Mouse (Mus musculus) forebrain, embryonic 13.5 days (tissue): ENCODE data around the gene 1110032A03Rik. TPM values are rescaled to one million over a fixed set of nuclear protein-coding genes. Genes with fewer than 3 reads are reported as not detected.

ENCODE experiments used
- ATAC-seq: fragments of 200-750 bp; cut with Nextera tagmentation; 2 replicates; pipeline ENCODE4 v1.8.0; 2017
- H3K27ac ChIP-seq: fragments of 300-500 bp; sonication (generic); 2 replicates; pipeline ENCODE4 v1.5.1; 2015; ENCODE audit warnings: inconsistent platforms, mild to moderate bottlenecking, moderate library complexity
- H3K27me3 ChIP-seq: fragments of 300-500 bp; sonication (generic); 2 replicates; pipeline ENCODE4 v1.6.1; 2015; ENCODE audit warnings: mild to moderate bottlenecking, inconsistent platforms
- H3K36me3 ChIP-seq: fragments of 300-500 bp; sonication (generic); 2 replicates; pipeline ENCODE4 v1.6.1; 2015; ENCODE audit warnings: mild to moderate bottlenecking, inconsistent platforms; ENCODE audit not compliant: poor library complexity, severe bottlenecking
- H3K4me1 ChIP-seq: fragments of 300-500 bp; sonication (generic); 2 replicates; pipeline ENCODE4 v1.6.1; 2015; ENCODE audit warnings: inconsistent platforms
- H3K4me2 ChIP-seq: fragments of 300-500 bp; sonication (generic); 2 replicates; pipeline ENCODE4 v1.6.1; 2015; ENCODE audit warnings: inconsistent platforms, mild to moderate bottlenecking, moderate library complexity
- H3K4me3 ChIP-seq: fragments of 300-500 bp; sonication (generic); 2 replicates; pipeline ENCODE4 v1.5.1; 2015; ENCODE audit warnings: mild to moderate bottlenecking, inconsistent platforms
- H3K9ac ChIP-seq: fragments of 300-500 bp; sonication (generic); 2 replicates; pipeline ENCODE4 v1.6.1; 2015; ENCODE audit warnings: mild to moderate bottlenecking, inconsistent platforms
- H3K9me3 ChIP-seq: fragments of 300-500 bp; sonication (generic); replicated peaks from 2 replicates; pipeline ENCODE4 v1.6.1; 2016; ENCODE audit warnings: inconsistent platforms
- WGBS: fragments of 180-500 bp; shearing (Covaris S2); methylation state at CpG from one replicate; pipeline ENCODE4 v1.1.7; 2015; 5-methylcytosine and 5-hydroxymethylcytosine counted together
- polyA plus RNA-seq: library from polyadenylated mRNA; unstranded; fragments of >200 nt; fragmentation: Nextera tagmentation; extraction: Ambion mirVana; gene quantifications from 2 replicates; pipeline ENCODE4 v1.2.1, GENCODE M21; 2015

Gene 1110032A03Rik
- polyA plus RNA-seq, 1 experiment from 2014 or later = 44.2 TPM

DNA sequence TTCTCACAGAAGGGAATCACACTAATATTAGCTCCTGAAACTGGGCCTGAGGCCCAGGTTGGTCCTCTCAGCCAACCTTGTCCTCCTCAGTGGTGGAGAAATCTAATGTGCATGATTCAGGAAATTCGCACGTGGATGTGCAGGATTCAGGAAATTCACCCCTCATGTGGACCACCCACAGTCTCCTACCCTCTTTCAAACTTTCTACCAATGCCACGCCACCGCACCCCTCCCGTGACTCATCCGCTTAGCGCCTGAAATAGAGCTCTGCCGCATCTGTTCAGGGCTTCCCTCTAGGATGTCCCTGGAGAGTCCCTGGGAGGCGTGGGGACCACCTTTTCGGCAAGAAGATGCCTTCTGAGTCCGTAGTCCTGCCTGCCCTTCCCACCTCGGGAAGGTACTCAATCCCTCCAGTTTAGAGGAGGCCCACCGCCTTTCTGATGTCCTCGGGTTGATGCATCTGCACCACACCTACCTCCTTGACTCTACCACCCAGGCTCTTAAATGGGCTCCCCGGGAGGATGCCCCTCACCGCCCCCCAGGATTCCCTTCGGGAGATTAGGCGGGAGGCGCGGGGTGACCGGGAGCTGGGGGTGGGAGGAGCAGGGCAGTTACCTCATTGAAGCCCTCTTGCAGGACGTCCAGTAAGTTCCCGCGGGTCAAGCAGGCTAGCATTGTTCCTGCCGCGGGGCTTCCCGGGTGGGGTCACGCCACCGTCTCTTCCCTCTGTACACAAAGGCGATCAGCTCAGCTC lies 48.0 kb downstream of the 1110032A03Rik start:
- Histone ChIP-seq H3K4me1 (peaks cover 58% of the 10 kb centered on the region), H3K9ac (peak overlapping the region; percentile 81), H3K9me3 (no peaks in the 10 kb centered on the region), H3K4me3 (peak overlapping the region; percentile 59), H3K27me3 (no peaks in the 10 kb centered on the region), H3K36me3 (no peaks in the 10 kb centered on the region), H3K4me2 (peak overlapping the region; percentile 92), H3K27ac (peak overlapping the region; percentile 78)
- peak; percentile 20; the same call in 1 of the 2 replicates for ATAC-seq
- 2% methylated on average over 30 of the region's 30 CpGs for WGBS

DNA sequence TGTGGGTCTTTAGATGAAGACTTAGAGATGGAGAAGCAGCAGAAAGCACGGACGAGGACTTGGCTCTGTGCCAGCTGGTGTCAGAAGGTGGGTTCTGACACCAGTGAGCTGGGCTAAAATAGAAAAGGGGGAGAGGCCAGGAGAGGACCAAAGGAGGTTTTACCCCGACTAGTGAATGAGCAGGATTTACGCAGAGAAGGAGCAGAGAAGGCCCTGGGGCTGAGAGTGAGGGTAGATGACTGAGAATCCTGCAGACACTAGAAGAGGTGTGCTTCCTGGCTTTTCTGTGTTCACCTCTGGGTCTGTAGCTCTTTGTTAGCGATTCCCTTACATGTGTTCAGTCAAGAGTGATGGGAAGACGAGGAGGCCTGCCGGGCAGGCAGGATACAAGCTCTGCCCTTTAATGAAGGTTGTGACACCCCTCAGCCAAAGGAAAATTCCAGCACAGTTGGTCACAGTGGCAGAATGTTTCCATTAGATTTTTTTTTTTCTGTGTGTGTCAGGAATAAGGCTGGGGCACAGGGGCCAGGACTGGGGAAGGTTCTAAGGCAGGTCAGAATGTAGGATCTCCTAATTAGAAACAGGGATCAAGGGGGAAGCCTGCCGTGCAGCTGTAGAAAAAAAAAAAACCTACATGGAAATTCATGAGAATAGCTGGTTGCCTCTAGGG lies 49.3 kb downstream of the 1110032A03Rik start:
- ATAC-seq = no peak
- WGBS = 17% methylated on average over 8 of the region's 8 CpGs

DNA sequence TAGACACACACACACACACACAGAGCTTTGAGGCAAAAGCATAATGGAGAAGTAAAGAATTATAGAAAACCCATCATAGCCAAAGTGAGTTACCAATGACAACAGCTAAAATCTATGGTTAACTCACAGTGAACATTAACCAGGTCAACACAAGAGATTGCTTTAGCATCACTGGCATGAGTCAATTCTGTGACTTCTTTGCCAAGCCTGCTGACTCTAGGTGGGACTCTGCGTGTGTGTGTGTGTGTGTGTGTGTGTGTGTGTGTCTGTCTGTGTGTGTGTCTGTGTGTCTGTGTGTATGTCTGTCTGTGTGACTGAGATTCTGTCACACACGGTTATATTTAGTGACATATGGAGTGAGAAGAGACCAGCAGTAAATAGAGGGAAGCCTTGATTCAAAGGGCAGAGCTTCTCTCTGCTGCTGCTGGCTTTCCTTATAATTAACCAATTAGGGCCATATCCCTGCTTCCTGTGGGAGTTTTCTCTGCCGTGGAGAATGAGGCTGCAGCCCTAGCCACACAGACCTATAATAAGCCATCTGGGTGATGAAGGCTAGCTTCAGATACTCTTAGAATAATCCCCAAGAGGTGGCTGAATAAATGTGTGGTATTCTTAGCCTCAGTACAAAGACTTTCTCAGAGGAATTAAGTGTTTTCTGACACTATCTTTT lies 50.5 kb downstream of the 1110032A03Rik start:
- no peaks in the 10 kb centered on the region for H3K27me3 ChIP-seq
- H3K27ac ChIP-seq = peak overlapping the region; percentile 70
- H3K36me3 ChIP-seq = no peaks in the 10 kb centered on the region
- WGBS = 34% methylated on average over 3 of the region's 3 CpGs
- ATAC-seq = no peak
- H3K4me2 ChIP-seq = peak overlapping the region; percentile 39
- no peaks in the 10 kb centered on the region for H3K9me3 ChIP-seq
- peaks cover 65% of the 10 kb centered on the region for H3K4me1 ChIP-seq
- peak overlapping the region; percentile 37; the same call in 1 of the 2 replicates for H3K9ac ChIP-seq
- H3K4me3 ChIP-seq = peak overlapping the region; percentile 10; the same call in 1 of the 2 replicates

More for the DNA sequence above, 49.3 kb downstream of the 1110032A03Rik start:
- Histone ChIP-seq H3K4me1 (peaks cover 62% of the 10 kb centered on the region), H3K27me3 (no peaks in the 10 kb centered on the region), H3K4me2 (peak overlapping the region; percentile 92), H3K9me3 (no peaks in the 10 kb centered on the region), H3K9ac (peak overlapping the region; percentile 81), H3K27ac (peak overlapping the region; percentile 70), H3K36me3 (no peaks in the 10 kb centered on the region), H3K4me3 (peak overlapping the region; percentile 59)

- no peaks in the 10 kb centered on the region for H3K27me3 ChIP-seq
- peaks cover 65% of the 10 kb centered on the region for H3K4me1 ChIP-seq
- no peak overlapping the region for H3K4me3 ChIP-seq
- H3K36me3 ChIP-seq = 0 out of 2 replicates have a peak, but pooled peaks cover 3% of the 10 kb centered on the region
- no peaks in the 10 kb centered on the region; the same call in 1 of the 2 replicates for H3K9me3 ChIP-seq
- H3K27ac ChIP-seq = peak overlapping the region; percentile 70
- H3K4me2 ChIP-seq = peak overlapping the region; percentile 39
- H3K9ac ChIP-seq = peak overlapping the region; percentile 37; the same call in 1 of the 2 replicates
- WGBS = 87% methylated on average over 2 of the region's 2 CpGs
- ATAC-seq = no peak
Observed at GRCm38 (mm10) chr9:50724147-50724546, 51.2 kb downstream of the 1110032A03Rik start.

- Histone ChIP-seq H3K4me2 (peak overlapping the region; percentile 36), H3K27me3 (no peaks in the 10 kb centered on the region), H3K36me3 (0 out of 2 replicates have a peak, but pooled peaks cover 3% of the 10 kb centered on the region), H3K4me3 (no peak overlapping the region), H3K9ac (no peak overlapping the region), H3K27ac (peak overlapping the region; percentile 70), H3K9me3 (no peaks in the 10 kb centered on the region; the same call in 1 of the 2 replicates), H3K4me1 (peaks cover 64% of the 10 kb centered on the region)
- 49% methylated on average over 7 of the region's 7 CpGs for WGBS
- no peak for ATAC-seq
Observed at GRCm38 (mm10) chr9:50723406-50723805, 51.9 kb downstream of the 1110032A03Rik start.

- Histone ChIP-seq H3K27ac (peak overlapping the region; percentile 70), H3K4me1 (peaks cover 61% of the 10 kb centered on the region), H3K4me3 (no peak overlapping the region), H3K4me2 (peak overlapping the region; percentile 36; the same call in 1 of the 2 replicates), H3K9ac (no peak overlapping the region), H3K27me3 (no peaks in the 10 kb centered on the region), H3K9me3 (no peaks in the 10 kb centered on the region; the same call in 1 of the 2 replicates), H3K36me3 (0 out of 2 replicates have a peak, but pooled peaks cover 5% of the 10 kb centered on the region)
- peak; percentile 59 for ATAC-seq
- 48% methylated on average over 8 of the region's 8 CpGs for WGBS
Observed at GRCm38 (mm10) chr9:50722451-50722911, 52.8 kb downstream of the 1110032A03Rik start.

- H3K9ac ChIP-seq = no peak overlapping the region
- no peaks in the 10 kb centered on the region for H3K27me3 ChIP-seq
- H3K4me3 ChIP-seq = no peak overlapping the region
- H3K4me2 ChIP-seq = no peak overlapping the region
- no peaks in the 10 kb centered on the region; the same call in 1 of the 2 replicates for H3K9me3 ChIP-seq
- H3K36me3 ChIP-seq = peaks cover 8% of the 10 kb centered on the region; the same call in 1 of the 2 replicates
- ATAC-seq = no peak
- H3K27ac ChIP-seq = no peak overlapping the region
- H3K4me1 ChIP-seq = peaks cover 46% of the 10 kb centered on the region
- WGBS = 52% methylated on average over 12 of the region's 12 CpGs
Observed at GRCm38 (mm10) chr9:50721061-50721460, 54.3 kb downstream of the 1110032A03Rik start.

DNA sequence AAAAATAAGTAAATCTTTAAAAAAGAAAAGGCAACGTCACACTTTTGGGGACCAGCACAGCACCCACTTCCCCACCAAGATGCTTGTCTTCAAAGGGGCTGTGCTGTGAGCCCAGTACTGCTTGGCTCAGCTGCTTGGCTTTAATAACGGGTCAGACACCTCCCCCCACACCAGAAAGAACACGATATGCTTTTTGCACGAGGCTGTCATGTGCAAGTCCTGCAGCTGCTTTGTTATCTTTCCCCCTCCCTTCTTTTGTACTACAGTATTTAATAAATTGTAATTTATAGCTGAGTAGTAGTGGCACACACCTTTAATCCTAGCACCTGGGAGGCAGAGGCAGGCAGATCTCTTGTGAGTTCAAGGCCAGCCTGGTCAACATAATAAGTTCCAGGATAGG lies 56.4 kb downstream of the 1110032A03Rik start:
- Histone ChIP-seq H3K36me3 (peaks cover 8% of the 10 kb centered on the region; the same call in 1 of the 2 replicates), H3K27me3 (no peaks in the 10 kb centered on the region), H3K9me3 (no peaks in the 10 kb centered on the region; the same call in 1 of the 2 replicates), H3K4me1 (peaks cover 25% of the 10 kb centered on the region), H3K27ac (no peak overlapping the region), H3K9ac (no peak overlapping the region), H3K4me3 (no peak overlapping the region), H3K4me2 (no peak overlapping the region)
- no peak for ATAC-seq
- WGBS = 82% methylated on average over 4 of the region's 4 CpGs

- WGBS = 67% methylated on average over 4 of the region's 4 CpGs
- no peaks in the 10 kb centered on the region for H3K4me1 ChIP-seq
- peaks cover 15% of the 10 kb centered on the region for H3K36me3 ChIP-seq
- H3K4me2 ChIP-seq = no peak overlapping the region
- no peak for ATAC-seq
- H3K9ac ChIP-seq = no peak overlapping the region
- H3K4me3 ChIP-seq = no peak overlapping the region
- no peak overlapping the region for H3K27ac ChIP-seq
- H3K9me3 ChIP-seq = no peaks in the 10 kb centered on the region
- H3K27me3 ChIP-seq = no peaks in the 10 kb centered on the region
Observed at GRCm38 (mm10) chr9:50714188-50714587, 61.1 kb downstream of the 1110032A03Rik start.
